Mouse (Mus musculus): ENCODE results near the gene 1700020A23Rik.

1700020A23Rik gene

DNA sequence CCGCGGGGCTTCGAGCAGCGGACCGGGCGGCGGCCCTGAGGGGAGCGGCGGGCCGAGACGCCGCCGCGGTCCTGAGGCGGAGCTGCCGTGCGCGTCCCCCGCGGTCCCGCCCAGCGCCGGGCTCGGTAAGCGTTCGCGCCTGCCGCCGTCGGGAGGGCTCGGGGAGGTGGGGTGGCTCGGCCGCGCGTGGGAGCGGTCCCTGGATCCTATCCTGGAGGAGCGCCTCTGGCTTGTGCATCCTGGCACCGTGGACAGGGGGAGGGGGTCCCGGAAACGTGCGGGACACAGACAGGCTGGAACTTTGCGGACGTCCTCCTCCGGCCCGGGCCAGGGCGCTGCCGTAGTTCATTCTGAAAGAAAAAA is 45.4 kb downstream of the 1700020A23Rik start:
- DNase-seq (ENCODE audit: low spot score in 2 of 2) = peak in 1 of 2 experiments; percentile 83

GRCm38 (mm10) chr2:130451086-130451726 is 46.1 kb downstream of the 1700020A23Rik start:
- DNase-seq (ENCODE audit: low spot score in 2 of 2) = no peak

DNA sequence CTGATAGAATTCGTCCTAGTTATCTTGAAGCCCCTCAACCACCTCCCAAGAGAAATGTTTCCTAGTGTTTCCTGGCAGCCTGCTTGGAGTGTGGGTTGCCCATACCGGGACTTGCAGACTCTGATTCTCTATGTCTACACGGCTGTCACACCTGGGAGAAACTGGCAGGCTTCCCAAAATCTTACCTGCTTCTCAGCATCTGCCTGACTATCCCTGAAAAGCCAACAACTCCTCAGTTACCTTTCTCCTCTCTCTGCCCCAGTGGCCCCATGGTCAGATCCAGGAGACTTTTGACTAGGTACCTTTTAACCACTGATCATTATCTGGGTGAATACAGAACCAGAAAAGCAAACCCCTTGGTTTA is 46.6 kb downstream of the 1700020A23Rik start:
- no peak for DNase-seq (ENCODE audit: low spot score in 2 of 2)

DNA sequence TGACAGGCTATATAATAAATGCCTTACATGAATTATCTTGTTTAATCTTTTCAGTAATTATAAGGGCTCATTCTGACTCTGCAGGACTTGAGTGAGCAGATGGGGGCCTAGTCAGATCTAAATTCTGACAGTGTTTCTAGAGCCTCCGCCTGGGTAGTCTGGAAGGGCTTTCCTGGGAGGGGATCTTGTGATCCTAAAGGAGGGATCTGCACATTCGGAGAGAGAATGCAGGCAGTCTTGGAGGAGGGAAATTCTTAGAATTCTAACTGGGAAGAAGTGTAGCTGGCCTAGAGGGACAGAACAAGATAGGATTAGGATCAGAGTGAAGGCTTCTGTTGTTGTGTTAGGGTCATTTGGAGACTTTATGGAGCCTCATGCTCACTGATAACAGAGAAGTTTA is 47.2 kb downstream of the 1700020A23Rik start:
- DNase-seq (ENCODE audit: low spot score in 2 of 2) = no peak

- DNase-seq (ENCODE audit: low spot score in 2 of 2) = no peak
Observed at GRCm38 (mm10) chr2:130453421-130453820, 48.4 kb downstream of the 1700020A23Rik start.

- DNase-seq (ENCODE audit: low spot score in 2 of 2) = no peak
Observed at GRCm38 (mm10) chr2:130454748-130455370, 49.8 kb downstream of the 1700020A23Rik start.

Measured in spleen, postnatal 10 days (tissue).